Mouse (Mus musculus): ENCODE results near the gene Nfe2l1. TPM values are rescaled to one million over a fixed set of nuclear protein-coding genes. Genes with fewer than 3 reads are reported as not detected.

Gene Nfe2l1
- polyA plus RNA-seq, 1 experiment from 2014 or later: 81.8 TPM

- 2% methylated on average over 24 of the region's 24 CpGs for WGBS
- peaks cover 51% of the 10 kb centered on the region for H3K4me1 ChIP-seq (ENCODE audit: control insufficient read depth, insufficient read depth, low read length)
- no peak for ATAC-seq
- H3K4me3 ChIP-seq (ENCODE audit: low read depth, low read length): no peak overlapping the region
- H3K4me2 ChIP-seq (ENCODE audit: low read length): peak overlapping the region; percentile 32; the same call in 1 of the 2 replicates
- no peaks in the 10 kb centered on the region for H3K36me3 ChIP-seq (ENCODE audit: control insufficient read depth, insufficient read depth, low read length)
- H3K27ac ChIP-seq (ENCODE audit: low read length): peak overlapping the region; percentile 97
- H3K27me3 ChIP-seq (ENCODE audit: control insufficient read depth, insufficient read depth, low read depth, low read length): no peaks in the 10 kb centered on the region
- no peaks in the 10 kb centered on the region for H3K9me3 ChIP-seq (replicated peaks; ENCODE audit: control insufficient read depth, low read length, poor library complexity, severe bottlenecking)
- H3K9ac ChIP-seq (ENCODE audit: low read depth, low read length): peak overlapping the region; percentile 47
Observed at GRCm38 (mm10) chr11:96872441-96873379, 42.9 kb upstream of the Nfe2l1 start.

GRCm38 (mm10) chr11:96867149-96867548 lies 37.4 kb upstream of the Nfe2l1 start:
- no peak for ATAC-seq
- Histone ChIP-seq H3K4me2 (ENCODE audit: low read length) (no peak overlapping the region), H3K27ac (ENCODE audit: low read length) (no peak overlapping the region), H3K4me3 (ENCODE audit: low read depth, low read length) (no peak overlapping the region), H3K4me1 (ENCODE audit: control insufficient read depth, insufficient read depth, low read length) (peaks cover 23% of the 10 kb centered on the region), H3K9ac (ENCODE audit: low read depth, low read length) (no peak overlapping the region), H3K36me3 (ENCODE audit: control insufficient read depth, insufficient read depth, low read length) (no peaks in the 10 kb centered on the region), H3K9me3 (replicated peaks; ENCODE audit: control insufficient read depth, low read length, poor library complexity, severe bottlenecking) (no peaks in the 10 kb centered on the region), H3K27me3 (ENCODE audit: control insufficient read depth, insufficient read depth, low read depth, low read length) (0 out of 2 replicates have a peak, but pooled peaks cover 2% of the 10 kb centered on the region)
- whole genome bisulfite sequencing: 11% methylated on average over 5 of the region's 5 CpGs

GRCm38 (mm10) chr11:96863206-96863995 lies 33.6 kb upstream of the Nfe2l1 start:
- ATAC-seq: 0 out of 2 replicates have a peak, but pooled peaks have one; percentile 25
- H3K36me3 ChIP-seq (ENCODE audit: control insufficient read depth, insufficient read depth, low read length): no peaks in the 10 kb centered on the region
- H3K27me3 ChIP-seq (ENCODE audit: control insufficient read depth, insufficient read depth, low read depth, low read length): 0 out of 2 replicates have a peak, but pooled peaks cover 2% of the 10 kb centered on the region
- H3K4me1 ChIP-seq (ENCODE audit: control insufficient read depth, insufficient read depth, low read length): peaks cover 31% of the 10 kb centered on the region
- no peak overlapping the region for H3K27ac ChIP-seq (ENCODE audit: low read length)
- H3K4me3 ChIP-seq (ENCODE audit: low read depth, low read length): no peak overlapping the region
- 14% methylated on average over 25 of the region's 26 CpGs for WGBS
- H3K9me3 ChIP-seq (replicated peaks; ENCODE audit: control insufficient read depth, low read length, poor library complexity, severe bottlenecking): no peaks in the 10 kb centered on the region
- H3K9ac ChIP-seq (ENCODE audit: low read depth, low read length): 0 out of 2 replicates have a peak overlapping the region, but pooled peaks have one; percentile 2
- H3K4me2 ChIP-seq (ENCODE audit: low read length): peak overlapping the region; percentile 33; the same call in 1 of the 2 replicates

- 54% methylated on average over 12 of the region's 12 CpGs for WGBS
- no peak overlapping the region for H3K9ac ChIP-seq (ENCODE audit: low read depth, low read length)
Observed at GRCm38 (mm10) chr11:96862534-96862933, 32.8 kb upstream of the Nfe2l1 start.

GRCm38 (mm10) chr11:96861878-96862289 lies 32.1 kb upstream of the Nfe2l1 start:
- Histone ChIP-seq H3K9ac (ENCODE audit: low read depth, low read length) (peak overlapping the region; percentile 57), H3K36me3 (ENCODE audit: control insufficient read depth, insufficient read depth, low read length) (no peaks in the 10 kb centered on the region), H3K4me1 (ENCODE audit: control insufficient read depth, insufficient read depth, low read length) (peaks cover 28% of the 10 kb centered on the region), H3K9me3 (replicated peaks; ENCODE audit: control insufficient read depth, low read length, poor library complexity, severe bottlenecking) (no peaks in the 10 kb centered on the region), H3K27ac (ENCODE audit: low read length) (no peak overlapping the region; the same call in 1 of the 2 replicates), H3K27me3 (ENCODE audit: control insufficient read depth, insufficient read depth, low read depth, low read length) (0 out of 2 replicates have a peak, but pooled peaks cover 2% of the 10 kb centered on the region), H3K4me3 (ENCODE audit: low read depth, low read length) (peak overlapping the region; percentile 47), H3K4me2 (ENCODE audit: low read length) (peak overlapping the region; percentile 91)
- WGBS: under 1% methylated on average over 31 of the region's 31 CpGs
- peak; percentile 90 for ATAC-seq

More at GRCm38 (mm10) chr11:96862534-96862933, 32.8 kb upstream of the Nfe2l1 start:
- 0 out of 2 replicates have a peak, but pooled peaks have one; percentile 9 for ATAC-seq
- no peaks in the 10 kb centered on the region for H3K36me3 ChIP-seq (ENCODE audit: control insufficient read depth, insufficient read depth, low read length)
- 0 out of 2 replicates have a peak, but pooled peaks cover 2% of the 10 kb centered on the region for H3K27me3 ChIP-seq (ENCODE audit: control insufficient read depth, insufficient read depth, low read depth, low read length)
- no peaks in the 10 kb centered on the region for H3K9me3 ChIP-seq (replicated peaks; ENCODE audit: control insufficient read depth, low read length, poor library complexity, severe bottlenecking)
- H3K4me3 ChIP-seq (ENCODE audit: low read depth, low read length): peak overlapping the region; percentile 47; the same call in 1 of the 2 replicates
- peak overlapping the region; percentile 91 for H3K4me2 ChIP-seq (ENCODE audit: low read length)
- peaks cover 31% of the 10 kb centered on the region for H3K4me1 ChIP-seq (ENCODE audit: control insufficient read depth, insufficient read depth, low read length)
- H3K27ac ChIP-seq (ENCODE audit: low read length): peak overlapping the region; percentile 33; the same call in 1 of the 2 replicates

GRCm38 (mm10) chr11:96861446-96861845 lies 31.7 kb upstream of the Nfe2l1 start:
- no peaks in the 10 kb centered on the region for H3K36me3 ChIP-seq (ENCODE audit: control insufficient read depth, insufficient read depth, low read length)
- 0 out of 2 replicates have a peak, but pooled peaks cover 2% of the 10 kb centered on the region for H3K27me3 ChIP-seq (ENCODE audit: control insufficient read depth, insufficient read depth, low read depth, low read length)
- H3K4me2 ChIP-seq (ENCODE audit: low read length): peak overlapping the region; percentile 91
- no peaks in the 10 kb centered on the region for H3K9me3 ChIP-seq (replicated peaks; ENCODE audit: control insufficient read depth, low read length, poor library complexity, severe bottlenecking)
- H3K9ac ChIP-seq (ENCODE audit: low read depth, low read length): peak overlapping the region; percentile 57
- peak; percentile 50 for ATAC-seq
- WGBS: 2% methylated on average over 20 of the region's 20 CpGs
- no peak overlapping the region for H3K27ac ChIP-seq (ENCODE audit: low read length)
- H3K4me3 ChIP-seq (ENCODE audit: low read depth, low read length): peak overlapping the region; percentile 47
- peaks cover 28% of the 10 kb centered on the region for H3K4me1 ChIP-seq (ENCODE audit: control insufficient read depth, insufficient read depth, low read length)

GRCm38 (mm10) chr11:96860564-96860963 lies 30.8 kb upstream of the Nfe2l1 start:
- H3K27me3 ChIP-seq (ENCODE audit: control insufficient read depth, insufficient read depth, low read depth, low read length): 0 out of 2 replicates have a peak, but pooled peaks cover 2% of the 10 kb centered on the region
- H3K9ac ChIP-seq (ENCODE audit: low read depth, low read length): no peak overlapping the region
- H3K9me3 ChIP-seq (replicated peaks; ENCODE audit: control insufficient read depth, low read length, poor library complexity, severe bottlenecking): no peaks in the 10 kb centered on the region
- no peaks in the 10 kb centered on the region for H3K36me3 ChIP-seq (ENCODE audit: control insufficient read depth, insufficient read depth, low read length)
- H3K4me2 ChIP-seq (ENCODE audit: low read length): no peak overlapping the region
- peaks cover 28% of the 10 kb centered on the region for H3K4me1 ChIP-seq (ENCODE audit: control insufficient read depth, insufficient read depth, low read length)
- H3K27ac ChIP-seq (ENCODE audit: low read length): no peak overlapping the region
- 12% methylated on average over 8 of the region's 8 CpGs for WGBS
- H3K4me3 ChIP-seq (ENCODE audit: low read depth, low read length): no peak overlapping the region
- ATAC-seq: peak; percentile 27; the same call in 1 of the 2 replicates

- H3K4me1 ChIP-seq (ENCODE audit: control insufficient read depth, insufficient read depth, low read length): peaks cover 28% of the 10 kb centered on the region
- no peaks in the 10 kb centered on the region for H3K9me3 ChIP-seq (replicated peaks; ENCODE audit: control insufficient read depth, low read length, poor library complexity, severe bottlenecking)
- no peak overlapping the region for H3K9ac ChIP-seq (ENCODE audit: low read depth, low read length)
- no peak overlapping the region for H3K4me3 ChIP-seq (ENCODE audit: low read depth, low read length)
- 0 out of 2 replicates have a peak, but pooled peaks cover 2% of the 10 kb centered on the region for H3K27me3 ChIP-seq (ENCODE audit: control insufficient read depth, insufficient read depth, low read depth, low read length)
- ATAC-seq: no peak
- 93% methylated on average over 4 of the region's 4 CpGs for WGBS
- no peaks in the 10 kb centered on the region for H3K36me3 ChIP-seq (ENCODE audit: control insufficient read depth, insufficient read depth, low read length)
- H3K27ac ChIP-seq (ENCODE audit: low read length): no peak overlapping the region
- no peak overlapping the region for H3K4me2 ChIP-seq (ENCODE audit: low read length)
Observed at GRCm38 (mm10) chr11:96859635-96860034, 29.9 kb upstream of the Nfe2l1 start.
